Mouse (Mus musculus): Measurements from ENCODE around the gene Clcf1. TPM values are rescaled to one million over a fixed set of nuclear protein-coding genes. Genes with fewer than 3 reads are reported as not detected.

Clcf1 gene
- polyA plus RNA-seq, 1 experiment from 2014 or later: 5.9 TPM

DNA sequence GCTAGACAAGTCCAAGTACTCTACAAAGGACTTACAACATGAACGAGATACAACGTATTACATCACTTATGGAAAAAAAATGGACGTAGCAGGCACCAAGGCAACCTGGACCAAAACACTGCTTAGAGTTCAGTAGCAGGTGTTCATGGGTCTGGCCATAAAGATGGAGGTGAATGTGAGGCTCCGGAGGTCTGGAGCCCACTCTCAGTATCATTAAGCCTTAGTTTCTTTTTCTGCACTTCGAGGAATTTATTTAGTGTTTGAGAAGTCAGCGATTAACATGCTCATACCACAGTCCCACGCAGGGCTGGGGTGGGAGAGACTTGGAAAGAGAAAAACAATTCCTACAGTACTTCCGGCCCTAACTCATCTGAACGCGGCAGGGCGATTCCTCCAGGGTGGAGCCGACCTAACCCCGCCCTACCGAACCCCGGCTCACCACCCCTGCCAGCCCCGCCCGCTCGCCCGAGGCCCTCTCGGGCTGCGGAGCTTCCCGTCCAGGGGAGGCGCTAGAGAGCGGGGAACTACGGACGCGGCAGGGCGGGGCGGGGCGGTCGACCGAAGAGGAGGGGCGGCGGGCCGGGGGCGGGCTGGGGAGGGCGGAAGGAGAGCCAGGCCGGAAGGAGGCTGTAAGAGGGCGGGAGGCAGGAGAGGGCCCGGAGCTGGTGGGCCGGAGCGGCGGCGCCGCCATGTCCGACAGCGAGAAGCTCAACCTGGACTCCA, 22.3 kb upstream of the Clcf1 start, which contains the start of gene Ppp1ca:
Ppp1ca (plus strand) TSS at position 538 of the 723 bp plus-strand sequence.
- H3K4me1 ChIP-seq (ENCODE audit: control insufficient read depth, insufficient read depth, low read length): peaks cover 40% of the 10 kb centered on the region
- H3K27me3 ChIP-seq (replicated peaks; ENCODE audit: control insufficient read depth, insufficient read depth, low read length): no peaks in the 10 kb centered on the region
- ATAC-seq: peak; percentile 95
- H3K4me3 ChIP-seq (ENCODE audit: low read length): peak within 1 kb of the TSS; percentile 95
- no peaks in the 10 kb centered on the region for H3K9me3 ChIP-seq (ENCODE audit: control insufficient read depth, low read length)
- peak within 1 kb of the TSS; percentile 99 for H3K9ac ChIP-seq (ENCODE audit: low read depth, low read length)
- peak within 1 kb of the TSS; percentile 74 for H3K4me2 ChIP-seq (ENCODE audit: low read depth, low read length)
- peak within 1 kb of the TSS; percentile 97 for H3K27ac ChIP-seq (ENCODE audit: low read length)
- peaks cover 17% of the 10 kb centered on the region; the same call in 1 of the 2 replicates for H3K36me3 ChIP-seq (ENCODE audit: control insufficient read depth, insufficient read depth, low read length)
- WGBS: 4% methylated on average over 33 of the region's 47 CpGs

DNA sequence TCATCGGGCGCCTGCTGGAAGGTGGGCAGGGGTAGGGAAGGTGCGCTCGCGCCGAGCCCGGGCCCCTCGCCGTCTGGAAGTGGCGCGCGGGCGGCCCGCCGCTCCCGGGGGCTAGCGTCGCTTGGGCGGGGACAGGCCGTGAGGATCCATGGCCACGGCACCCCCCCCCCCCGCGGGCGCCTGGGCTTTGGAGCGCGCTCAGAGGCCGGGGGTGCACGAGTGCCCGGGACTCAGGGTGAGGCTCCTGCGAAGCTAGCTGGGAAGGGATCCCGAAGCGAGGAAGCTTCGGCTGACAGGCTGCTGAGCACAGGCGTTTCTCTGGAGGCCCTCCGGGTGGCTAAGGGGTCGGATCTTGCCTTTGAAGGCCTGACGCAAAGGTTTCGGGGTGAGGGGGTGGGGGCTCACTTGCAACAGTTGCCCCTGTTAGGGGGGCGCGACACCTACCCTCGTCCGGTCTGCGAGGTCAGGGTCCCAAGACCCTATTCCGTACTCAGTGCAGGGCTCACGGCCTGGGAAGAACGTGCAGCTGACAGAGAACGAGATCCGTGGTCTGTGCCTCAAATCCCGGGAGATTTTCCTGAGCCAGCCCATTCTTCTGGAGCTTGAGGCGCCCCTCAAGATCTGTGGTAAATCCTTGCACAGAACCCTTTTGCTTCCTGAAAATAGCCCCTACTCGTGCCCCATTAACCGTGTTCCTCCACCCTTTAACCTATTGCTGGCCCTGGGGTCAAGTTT, 21.6 kb upstream of the Clcf1 start:
- Histone ChIP-seq H3K27me3 (replicated peaks; ENCODE audit: control insufficient read depth, insufficient read depth, low read length) (no peaks in the 10 kb centered on the region), H3K4me3 (ENCODE audit: low read length) (peak overlapping the region; percentile 95), H3K4me2 (ENCODE audit: low read depth, low read length) (peak overlapping the region; percentile 74), H3K27ac (ENCODE audit: low read length) (peak overlapping the region; percentile 97), H3K9me3 (ENCODE audit: control insufficient read depth, low read length) (no peaks in the 10 kb centered on the region), H3K4me1 (ENCODE audit: control insufficient read depth, insufficient read depth, low read length) (peaks cover 46% of the 10 kb centered on the region), H3K36me3 (ENCODE audit: control insufficient read depth, insufficient read depth, low read length) (peaks cover 20% of the 10 kb centered on the region; the same call in 1 of the 2 replicates), H3K9ac (ENCODE audit: low read depth, low read length) (peak overlapping the region; percentile 99)
- peak; percentile 54 for ATAC-seq
- under 1% methylated on average over 51 of the region's 52 CpGs for WGBS

DNA sequence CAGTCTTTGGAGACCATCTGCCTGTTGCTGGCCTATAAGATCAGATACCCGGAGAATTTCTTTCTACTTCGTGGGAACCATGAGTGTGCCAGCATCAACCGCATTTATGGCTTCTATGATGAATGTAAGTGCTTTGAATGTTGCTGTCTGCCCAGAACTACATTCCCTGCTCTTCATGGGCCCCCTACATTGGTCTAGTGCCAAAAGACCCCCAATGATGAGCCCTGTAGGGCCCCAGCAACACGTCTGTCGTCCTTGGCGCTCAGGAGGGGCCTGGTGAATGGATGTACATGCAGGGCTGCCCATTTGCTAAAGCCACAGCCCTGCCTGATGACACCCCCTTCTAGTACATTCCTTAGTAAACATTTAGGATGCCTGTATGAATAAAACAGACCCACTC, 20.9 kb upstream of the Clcf1 start:
- Histone ChIP-seq H3K9me3 (ENCODE audit: control insufficient read depth, low read length) (no peaks in the 10 kb centered on the region), H3K9ac (ENCODE audit: low read depth, low read length) (peak overlapping the region; percentile 99), H3K4me2 (ENCODE audit: low read depth, low read length) (peak overlapping the region; percentile 74), H3K27me3 (replicated peaks; ENCODE audit: control insufficient read depth, insufficient read depth, low read length) (no peaks in the 10 kb centered on the region), H3K27ac (ENCODE audit: low read length) (peak overlapping the region; percentile 97; the same call in 1 of the 2 replicates), H3K4me1 (ENCODE audit: control insufficient read depth, insufficient read depth, low read length) (peaks cover 47% of the 10 kb centered on the region), H3K4me3 (ENCODE audit: low read length) (peak overlapping the region; percentile 95), H3K36me3 (ENCODE audit: control insufficient read depth, insufficient read depth, low read length) (peaks cover 22% of the 10 kb centered on the region; the same call in 1 of the 2 replicates)
- WGBS: 49% methylated on average over 6 of the region's 6 CpGs
- no peak for ATAC-seq

DNA sequence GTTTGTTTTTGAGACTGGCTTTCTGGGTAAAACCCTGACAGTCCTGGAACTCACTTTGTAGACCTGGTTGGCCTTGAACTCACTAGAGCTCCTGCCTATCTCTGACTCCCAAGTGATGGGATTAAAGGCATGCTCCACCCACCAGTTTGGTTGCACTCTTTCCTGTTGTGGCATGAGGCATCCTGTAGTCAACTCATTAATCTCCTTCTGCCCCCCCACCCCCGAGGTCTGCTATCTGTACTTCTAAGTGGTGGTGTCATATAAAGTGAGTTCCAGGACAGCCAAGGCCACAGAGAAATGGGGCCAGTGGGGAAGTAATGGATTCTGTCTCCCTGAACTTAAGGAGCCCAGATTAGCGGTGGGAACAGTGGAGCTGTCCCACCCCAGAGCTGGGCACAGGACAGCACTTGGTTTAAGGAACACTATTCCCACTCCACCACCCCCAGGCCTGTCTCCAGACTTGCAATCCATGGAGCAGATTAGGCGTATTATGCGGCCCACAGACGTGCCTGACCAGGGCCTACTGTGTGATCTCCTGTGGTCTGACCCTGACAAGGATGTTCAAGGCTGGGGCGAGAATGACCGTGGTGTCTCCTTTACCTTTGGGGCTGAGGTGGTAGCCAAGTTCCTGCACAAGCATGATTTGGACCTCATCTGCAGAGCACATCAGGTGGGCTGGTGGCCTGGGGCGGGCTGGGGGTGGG, 19.9 kb upstream of the Clcf1 start:
- ATAC-seq: no peak
- Histone ChIP-seq H3K4me1 (ENCODE audit: control insufficient read depth, insufficient read depth, low read length) (peaks cover 47% of the 10 kb centered on the region), H3K9ac (ENCODE audit: low read depth, low read length) (no peak overlapping the region), H3K9me3 (ENCODE audit: control insufficient read depth, low read length) (no peaks in the 10 kb centered on the region), H3K36me3 (ENCODE audit: control insufficient read depth, insufficient read depth, low read length) (peaks cover 22% of the 10 kb centered on the region; the same call in 1 of the 2 replicates), H3K27me3 (replicated peaks; ENCODE audit: control insufficient read depth, insufficient read depth, low read length) (no peaks in the 10 kb centered on the region), H3K4me2 (ENCODE audit: low read depth, low read length) (no peak overlapping the region), H3K4me3 (ENCODE audit: low read length) (no peak overlapping the region), H3K27ac (ENCODE audit: low read length) (no peak overlapping the region)
- WGBS: 79% methylated on average over 8 of the region's 8 CpGs

DNA sequence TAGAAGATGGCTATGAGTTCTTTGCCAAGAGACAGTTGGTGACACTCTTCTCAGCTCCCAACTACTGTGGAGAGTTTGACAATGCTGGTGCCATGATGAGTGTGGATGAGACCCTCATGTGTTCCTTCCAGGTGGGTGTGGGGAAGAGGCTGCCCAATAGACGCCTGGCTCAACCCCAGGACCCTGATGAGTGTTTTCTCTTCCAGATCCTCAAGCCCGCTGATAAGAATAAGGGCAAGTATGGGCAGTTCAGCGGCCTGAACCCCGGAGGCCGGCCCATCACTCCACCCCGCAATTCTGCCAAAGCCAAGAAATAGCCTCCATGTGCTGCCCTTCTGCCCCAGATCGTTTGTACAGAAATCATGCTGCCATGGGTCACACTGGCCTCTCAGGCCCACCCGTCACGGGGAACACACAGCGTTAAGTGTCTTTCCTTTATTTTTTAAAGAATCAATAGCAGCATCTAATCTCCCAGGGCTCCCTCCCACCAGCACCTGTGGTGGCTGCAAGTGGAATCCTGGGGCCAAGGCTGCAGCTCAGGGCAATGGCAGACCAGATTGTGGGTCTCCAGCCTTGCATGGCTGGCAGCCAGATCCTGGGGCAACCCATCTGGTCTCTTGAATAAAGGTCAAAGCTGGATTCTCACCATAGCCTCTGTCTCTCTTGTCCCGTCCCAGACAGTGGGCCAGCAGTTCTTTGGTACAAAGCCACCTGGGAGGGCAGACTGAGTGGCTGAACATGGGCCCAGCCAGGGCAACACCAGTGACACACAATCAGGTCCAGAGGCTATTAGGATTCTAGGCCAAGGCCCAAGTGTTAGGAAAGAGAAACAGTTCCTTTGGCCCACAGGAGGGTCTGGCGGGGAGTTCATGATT, 19.0 kb upstream of the Clcf1 start:
- Histone ChIP-seq H3K9ac (ENCODE audit: low read depth, low read length) (no peak overlapping the region), H3K9me3 (ENCODE audit: control insufficient read depth, low read length) (no peaks in the 10 kb centered on the region), H3K36me3 (ENCODE audit: control insufficient read depth, insufficient read depth, low read length) (peaks cover 23% of the 10 kb centered on the region; the same call in 1 of the 2 replicates), H3K27ac (ENCODE audit: low read length) (no peak overlapping the region), H3K4me3 (ENCODE audit: low read length) (no peak overlapping the region), H3K27me3 (replicated peaks; ENCODE audit: control insufficient read depth, insufficient read depth, low read length) (no peaks in the 10 kb centered on the region), H3K4me2 (ENCODE audit: low read depth, low read length) (no peak overlapping the region), H3K4me1 (ENCODE audit: control insufficient read depth, insufficient read depth, low read length) (peaks cover 47% of the 10 kb centered on the region)
- 74% methylated on average over 12 of the region's 12 CpGs for WGBS
- no peak for ATAC-seq

DNA sequence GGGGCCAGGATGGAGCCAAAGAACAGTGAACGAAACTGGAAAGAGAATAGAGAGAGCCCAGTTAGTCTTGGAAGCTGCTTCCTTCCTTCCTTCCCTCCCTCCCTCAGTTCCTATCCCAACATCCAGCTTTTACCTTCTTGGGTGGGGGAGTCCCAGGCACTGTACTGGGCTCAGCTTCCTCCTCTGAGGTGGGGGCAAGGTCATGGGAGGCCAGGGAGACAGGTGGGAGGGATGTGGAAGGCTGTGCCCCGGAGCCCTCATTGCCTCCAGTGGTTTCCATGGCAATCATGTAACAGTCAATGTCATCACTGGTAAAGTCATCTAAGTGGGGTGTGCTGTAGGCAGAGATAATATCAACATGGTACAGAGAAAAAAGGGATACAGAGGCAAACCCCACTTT, 18.0 kb upstream of the Clcf1 start:
- no peak overlapping the region for H3K9ac ChIP-seq (ENCODE audit: low read depth, low read length)
- H3K27ac ChIP-seq (ENCODE audit: low read length): peak overlapping the region; percentile 45; the same call in 1 of the 2 replicates
- H3K4me1 ChIP-seq (ENCODE audit: control insufficient read depth, insufficient read depth, low read length): peaks cover 52% of the 10 kb centered on the region
- WGBS: 53% methylated on average over 2 of the region's 2 CpGs
- no peaks in the 10 kb centered on the region for H3K9me3 ChIP-seq (ENCODE audit: control insufficient read depth, low read length)
- ATAC-seq: no peak
- H3K27me3 ChIP-seq (replicated peaks; ENCODE audit: control insufficient read depth, insufficient read depth, low read length): no peaks in the 10 kb centered on the region
- H3K4me2 ChIP-seq (ENCODE audit: low read depth, low read length): no peak overlapping the region
- peaks cover 23% of the 10 kb centered on the region; the same call in 1 of the 2 replicates for H3K36me3 ChIP-seq (ENCODE audit: control insufficient read depth, insufficient read depth, low read length)
- no peak overlapping the region for H3K4me3 ChIP-seq (ENCODE audit: low read length)

DNA sequence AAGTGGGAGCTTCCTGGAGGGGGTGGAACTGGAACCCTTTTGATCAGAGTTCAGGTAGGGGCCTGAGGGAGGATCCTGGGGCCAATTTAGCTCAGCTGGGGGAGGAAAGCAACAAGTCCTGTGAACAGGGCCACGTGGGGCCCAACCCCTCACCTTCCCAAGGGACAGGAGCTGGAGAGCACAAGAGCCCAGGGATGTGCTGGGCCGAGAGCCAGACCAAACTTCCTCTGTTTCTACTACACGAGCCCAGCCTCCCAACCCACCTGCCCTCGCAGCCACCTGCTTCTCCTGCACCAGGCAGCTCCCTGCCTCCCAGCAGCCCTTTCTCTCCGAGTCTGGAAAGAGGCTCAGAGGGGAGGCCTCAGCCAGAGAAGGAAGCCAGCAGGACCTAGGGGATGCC, 17.5 kb upstream of the Clcf1 start:
- Histone ChIP-seq H3K4me3 (ENCODE audit: low read length) (no peak overlapping the region), H3K27me3 (replicated peaks; ENCODE audit: control insufficient read depth, insufficient read depth, low read length) (no peaks in the 10 kb centered on the region), H3K36me3 (ENCODE audit: control insufficient read depth, insufficient read depth, low read length) (peaks cover 23% of the 10 kb centered on the region; the same call in 1 of the 2 replicates), H3K4me2 (ENCODE audit: low read depth, low read length) (no peak overlapping the region), H3K27ac (ENCODE audit: low read length) (peak overlapping the region; percentile 38), H3K4me1 (ENCODE audit: control insufficient read depth, insufficient read depth, low read length) (peaks cover 47% of the 10 kb centered on the region), H3K9ac (ENCODE audit: low read depth, low read length) (0 out of 2 replicates have a peak overlapping the region, but pooled peaks have one; percentile 0), H3K9me3 (ENCODE audit: control insufficient read depth, low read length) (no peaks in the 10 kb centered on the region)
- 17% methylated on average over 5 of the region's 5 CpGs for WGBS
- ATAC-seq: peak; percentile 3

DNA sequence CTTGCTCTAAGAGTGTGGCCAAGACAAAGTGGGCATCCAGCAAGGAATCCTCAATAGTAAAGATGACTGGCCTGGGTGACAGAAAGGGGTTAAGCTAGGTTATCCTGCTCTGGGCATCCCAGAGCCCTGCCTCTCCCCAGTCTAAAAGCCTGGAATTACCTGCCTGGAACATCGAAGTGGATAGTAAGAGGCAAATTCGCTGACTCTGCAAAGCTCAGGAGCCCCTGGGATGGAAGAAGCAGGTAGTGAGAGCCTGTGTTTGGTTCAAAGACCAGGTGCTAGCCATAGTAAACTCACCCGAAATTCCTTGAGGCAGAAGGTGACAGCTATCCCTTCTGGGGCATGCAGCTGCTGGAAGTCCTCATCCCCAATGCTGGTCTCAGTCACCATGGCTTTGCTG, 16.9 kb upstream of the Clcf1 start:
- Histone ChIP-seq H3K9me3 (ENCODE audit: control insufficient read depth, low read length) (no peaks in the 10 kb centered on the region), H3K27me3 (replicated peaks; ENCODE audit: control insufficient read depth, insufficient read depth, low read length) (no peaks in the 10 kb centered on the region), H3K4me2 (ENCODE audit: low read depth, low read length) (no peak overlapping the region), H3K9ac (ENCODE audit: low read depth, low read length) (0 out of 2 replicates have a peak overlapping the region, but pooled peaks have one; percentile 0), H3K36me3 (ENCODE audit: control insufficient read depth, insufficient read depth, low read length) (peaks cover 23% of the 10 kb centered on the region; the same call in 1 of the 2 replicates), H3K4me1 (ENCODE audit: control insufficient read depth, insufficient read depth, low read length) (peaks cover 46% of the 10 kb centered on the region), H3K27ac (ENCODE audit: low read length) (peak overlapping the region; percentile 38; the same call in 1 of the 2 replicates), H3K4me3 (ENCODE audit: low read length) (no peak overlapping the region)
- 66% methylated on average over 3 of the region's 3 CpGs for WGBS
- ATAC-seq: no peak
